Mouse (Mus musculus): ENCODE measurements around the gene Zfpm1. TPM values are rescaled to one million over a fixed set of nuclear protein-coding genes. Genes with fewer than 3 reads are reported as not detected.

Gene Zfpm1
- 10 to 100 TPM; 36.9 to 39.3 TPM for total RNA-seq (2021)

GRCm38 (mm10) chr8:122282035-122282358 is at the start of gene Zfpm1:
Zfpm1 (plus strand) TSS chr8:122282141.
- intact Hi-C loops (cut with DNase I): loop anchor here (10.0 kb wide), 1 partner anchor 163 kb away; the partner anchor contains the start of gene Mvd

GRCm38 (mm10) chr8:122234055-122234454 is 47.9 kb upstream of the Zfpm1 start:
- peak in 1 of 2 experiments; percentile 17 for DNase-seq (ENCODE audit: low spot score in 2 of 2)
- intact Hi-C loops (cut with DNase I): loop anchor here (5.0 kb wide), 1 partner anchor 257 kb away; no protein-coding TSS in a partner anchor

More at GRCm38 (mm10) chr8:122282035-122282358, at the start of gene Zfpm1:
- no peak for DNase-seq (ENCODE audit: low spot score in 2 of 2)

GRCm38 (mm10) chr8:122236521-122236920 is 45.4 kb upstream of the Zfpm1 start:
- intact Hi-C loops (cut with DNase I): no loop called here
- no peak for DNase-seq (ENCODE audit: low spot score in 2 of 2)

- intact Hi-C loops (cut with DNase I): no loop called here
- no peak for DNase-seq (ENCODE audit: low spot score in 2 of 2)
These were observed 43.7 kb upstream of the Zfpm1 start for GRCm38 (mm10) chr8:122238225-122238624.

- intact Hi-C loops (cut with DNase I): no loop called here
These were observed 43.2 kb upstream of the Zfpm1 start for GRCm38 (mm10) chr8:122238731-122239130.

GRCm38 (mm10) chr8:122240241-122241026 is 41.5 kb upstream of the Zfpm1 start:
- no peak for DNase-seq (ENCODE audit: low spot score in 2 of 2)
- intact Hi-C loops (cut with DNase I): no loop called here

More at GRCm38 (mm10) chr8:122238731-122239130, 43.2 kb upstream of the Zfpm1 start:
- DNase-seq (ENCODE audit: low spot score in 2 of 2): no peak

GRCm38 (mm10) chr8:122243310-122243709 is 38.6 kb upstream of the Zfpm1 start:
- intact Hi-C loops (cut with DNase I): no loop called here
- DNase-seq (ENCODE audit: low spot score in 2 of 2): no peak

- intact Hi-C loops (cut with DNase I): no loop called here
- no peak for DNase-seq (ENCODE audit: low spot score in 2 of 2)
These were observed 36.8 kb upstream of the Zfpm1 start for GRCm38 (mm10) chr8:122245161-122245560.

GRCm38 (mm10) chr8:122246257-122247211 is 35.4 kb upstream of the Zfpm1 start:
- no peak for DNase-seq (ENCODE audit: low spot score in 2 of 2)
- intact Hi-C loops (cut with DNase I): no loop called here

GRCm38 (mm10) chr8:122251739-122252138 is 30.2 kb upstream of the Zfpm1 start:
- intact Hi-C loops (cut with DNase I): no loop called here

GRCm38 (mm10) chr8:122252366-122252765 is 29.6 kb upstream of the Zfpm1 start:
- DNase-seq (ENCODE audit: low spot score in 2 of 2): no peak
- intact Hi-C loops (cut with DNase I): no loop called here

More at GRCm38 (mm10) chr8:122251739-122252138, 30.2 kb upstream of the Zfpm1 start:
- DNase-seq (ENCODE audit: low spot score in 2 of 2): no peak

- intact Hi-C loops (cut with DNase I): no loop called here
These were observed 22.6 kb upstream of the Zfpm1 start for GRCm38 (mm10) chr8:122259351-122259750.

GRCm38 (mm10) chr8:122260755-122261154 is 21.2 kb upstream of the Zfpm1 start:
- no peak for DNase-seq (ENCODE audit: low spot score in 2 of 2)
- intact Hi-C loops (cut with DNase I): no loop called here

More at GRCm38 (mm10) chr8:122259351-122259750, 22.6 kb upstream of the Zfpm1 start:
- DNase-seq (ENCODE audit: low spot score in 2 of 2): peak; percentile 60 to 69

GRCm38 (mm10) chr8:122262835-122263234 is 19.1 kb upstream of the Zfpm1 start:
- intact Hi-C loops (cut with DNase I): no loop called here
- DNase-seq (ENCODE audit: low spot score in 2 of 2): no peak

- intact Hi-C loops (cut with DNase I): no loop called here
- peak in 1 of 2 experiments; percentile 60 for DNase-seq (ENCODE audit: low spot score in 2 of 2)
These were observed 17.7 kb upstream of the Zfpm1 start for GRCm38 (mm10) chr8:122264243-122264642.

GRCm38 (mm10) chr8:122265522-122265921 is 16.4 kb upstream of the Zfpm1 start:
- no peak for DNase-seq (ENCODE audit: low spot score in 2 of 2)
- intact Hi-C loops (cut with DNase I): no loop called here

GRCm38 (mm10) chr8:122266867-122267266 is 15.1 kb upstream of the Zfpm1 start:
- no peak for DNase-seq (ENCODE audit: low spot score in 2 of 2)
- intact Hi-C loops (cut with DNase I): no loop called here

- DNase-seq (ENCODE audit: low spot score in 2 of 2): peak in 1 of 2 experiments; percentile 22
- intact Hi-C loops (cut with DNase I): loop anchor here (2.0 kb wide), 1 partner anchor 290 kb away; no protein-coding TSS in a partner anchor
These were observed 13.1 kb upstream of the Zfpm1 start for GRCm38 (mm10) chr8:122268861-122269260.

- intact Hi-C loops (cut with DNase I): loop anchor here (2.0 kb wide), 1 partner anchor 291 kb away; no protein-coding TSS in a partner anchor
- peak; percentile 74 to 82 for DNase-seq (ENCODE audit: low spot score in 2 of 2)
These were observed 12.5 kb upstream of the Zfpm1 start for GRCm38 (mm10) chr8:122269404-122269803.

GRCm38 (mm10) chr8:122270555-122270954 is 11.4 kb upstream of the Zfpm1 start:
- intact Hi-C loops (cut with DNase I): no loop called here
- no peak for DNase-seq (ENCODE audit: low spot score in 2 of 2)
